Mouse (Mus musculus) MEL (cell line): ENCODE measurements around the gene Irf4. TPM values are rescaled to one million over a fixed set of nuclear protein-coding genes. Genes with fewer than 3 reads are reported as not detected.

Experiments
- DNase-seq: peaks from one replicate; pipeline ENCODE4 v3.0.0; 2011; ENCODE audit warnings: low read depth, low spot score
- H3K27ac ChIP-seq: 2 replicates; pipeline ENCODE4 v1.5.1; 2012; ENCODE audit warnings: low read depth, mild to moderate bottlenecking, control low read depth, low read length, moderate library complexity; ENCODE audit not compliant: control insufficient read depth
- H3K27me3 ChIP-seq, 2 experiments: fragments of 150-350 bp in 1 of 2; sonication (generic) in 1 of 2; 2 replicates each; pipeline ENCODE4 v1.6.1; 2012; ENCODE audit warnings: low read length in 2 of 2, mild to moderate bottlenecking in 2 of 2, improper control_type of control experiment in 1 of 2, moderate library complexity in 1 of 2; ENCODE audit not compliant: insufficient read depth in 2 of 2, control insufficient read depth in 1 of 2
- H3K36me3 ChIP-seq, 2 experiments: 2 replicates each; pipeline ENCODE4 v1.6.1; 2012 to 2014; ENCODE audit warnings: low read length in 2 of 2, improper control_type of control experiment in 1 of 2, inconsistent platforms in 1 of 2, mild to moderate bottlenecking in 1 of 2; ENCODE audit not compliant: insufficient read depth in 2 of 2, control insufficient read depth in 1 of 2
- H3K4me1 ChIP-seq, 2 experiments: fragments of 150-350 bp in 1 of 2; sonication (generic) in 1 of 2; 2 replicates each; pipeline ENCODE4 v1.6.1; 2012; ENCODE audit warnings: low read length in 2 of 2, improper control_type of control experiment in 1 of 2, mild to moderate bottlenecking in 1 of 2; ENCODE audit not compliant: insufficient read depth in 2 of 2, control insufficient read depth in 1 of 2
- H3K4me3 ChIP-seq, 2 experiments: fragments of 150-350 bp in 1 of 2; sonication (generic) in 1 of 2; 2 replicates each; pipeline ENCODE4 v1.5.1; 2012; ENCODE audit warnings: low read depth in 2 of 2, low read length in 2 of 2, mild to moderate bottlenecking in 2 of 2, moderate library complexity in 2 of 2, control low read depth in 1 of 2, improper control_type of control experiment in 1 of 2; ENCODE audit not compliant: control insufficient read depth in 1 of 2, insufficient read depth in 1 of 2
- H3K79me2 ChIP-seq: 2 replicates; pipeline ENCODE4 v1.6.1; 2012; ENCODE audit warnings: mild to moderate bottlenecking, low read length, moderate library complexity; ENCODE audit not compliant: control insufficient read depth, poor library complexity, insufficient read depth
- H3K9ac ChIP-seq: 2 replicates; pipeline ENCODE4 v1.6.1; 2012; ENCODE audit warnings: low read depth, mild to moderate bottlenecking, control low read depth, low read length, moderate library complexity; ENCODE audit not compliant: control insufficient read depth, poor library complexity, severe bottlenecking
- H3K9me3 ChIP-seq: fragments of 150-350 bp; sonication (generic); replicated peaks from 2 replicates; pipeline ENCODE4 v1.6.1; 2012; ENCODE audit warnings: mild to moderate bottlenecking, low read length, improper control_type of control experiment, moderate library complexity; ENCODE audit not compliant: insufficient read depth
- CHD1 ChIP-seq: IDR thresholded peaks from 2 replicates; pipeline ENCODE4 v1.6.1; 2012; ENCODE audit warnings: low read depth, mild to moderate bottlenecking, inconsistent platforms, low read length, improper control_type of control experiment
- E2F4 ChIP-seq: IDR thresholded peaks from 2 replicates; pipeline ENCODE4 v1.6.1; 2011; ENCODE audit warnings: low read depth, low read length, improper control_type of control experiment, borderline replicate concordance
- EP300 ChIP-seq, 2 experiments: IDR thresholded peaks; 2 replicates each; pipeline ENCODE4 v1.6.1; 2011; ENCODE audit warnings: improper control_type of control experiment in 2 of 2, low read length in 2 of 2, low read depth in 1 of 2, mild to moderate bottlenecking in 1 of 2
- GABPA ChIP-seq: IDR thresholded peaks from 2 replicates; pipeline ENCODE4 v1.6.1; 2012; ENCODE audit warnings: low read depth, mild to moderate bottlenecking, inconsistent platforms, low read length, improper control_type of control experiment, moderate library complexity
- HCFC1 ChIP-seq: IDR thresholded peaks from 2 replicates; pipeline ENCODE4 v1.6.1; 2012; ENCODE audit warnings: low read depth, mild to moderate bottlenecking, inconsistent platforms, low read length, improper control_type of control experiment, moderate library complexity
- KAT2A ChIP-seq: conservative IDR thresholded peaks from 2 replicates; pipeline ENCODE4 v1.6.1; 2012; ENCODE audit warnings: low read depth, low read length, improper control_type of control experiment, inconsistent platforms
- MAX ChIP-seq: IDR thresholded peaks from 2 replicates; pipeline ENCODE4 v1.6.1; 2011; ENCODE audit warnings: low read length, improper control_type of control experiment
- MAZ ChIP-seq: IDR thresholded peaks from 2 replicates; pipeline ENCODE4 v1.6.1; 2012; ENCODE audit warnings: low read depth, mild to moderate bottlenecking, inconsistent platforms, low read length, improper control_type of control experiment
- MYB ChIP-seq: IDR thresholded peaks from 2 replicates; pipeline ENCODE4 v1.6.1; 2011; ENCODE audit warnings: mild to moderate bottlenecking, low read depth, low read length, improper control_type of control experiment
- MYC ChIP-seq: IDR thresholded peaks from 2 replicates; pipeline ENCODE4 v1.6.1; 2011; ENCODE audit warnings: low read depth, mild to moderate bottlenecking, low read length, improper control_type of control experiment, moderate library complexity
- NELFE ChIP-seq: IDR thresholded peaks from 2 replicates; pipeline ENCODE4 v1.6.1; 2011; ENCODE audit warnings: low read depth, low read length, improper control_type of control experiment
- NRF1 ChIP-seq: IDR thresholded peaks from 2 replicates; pipeline ENCODE4 v1.6.1; 2014; ENCODE audit warnings: low read depth, mild to moderate bottlenecking, inconsistent platforms, low read length, improper control_type of control experiment, moderate library complexity; ENCODE audit not compliant: poor library complexity, insufficient read depth, severe bottlenecking
- POLR2A ChIP-seq, 2 experiments: IDR thresholded peaks; 2 replicates each; pipeline ENCODE4 v1.6.1; 2011 to 2012; ENCODE audit warnings: low read length in 2 of 2, mild to moderate bottlenecking in 2 of 2, control low read depth in 1 of 2, improper control_type of control experiment in 1 of 2, low read depth in 1 of 2, moderate library complexity in 1 of 2; ENCODE audit not compliant: control insufficient read depth in 1 of 2, insufficient read depth in 1 of 2, poor library complexity in 1 of 2
- POLR2AphosphoS5 ChIP-seq: IDR thresholded peaks from 2 replicates; pipeline ENCODE4 v1.6.1; 2012; ENCODE audit warnings: low read depth, borderline replicate concordance, mild to moderate bottlenecking, inconsistent platforms, low read length, moderate library complexity, mixed read lengths
- RAD21 ChIP-seq: IDR thresholded peaks from 2 replicates; pipeline ENCODE4 v1.6.1; 2011; ENCODE audit warnings: mild to moderate bottlenecking, low read depth, low read length, improper control_type of control experiment
- SMC3 ChIP-seq: IDR thresholded peaks from 2 replicates; pipeline ENCODE4 v1.6.1; 2011; ENCODE audit warnings: low read depth, low read length, improper control_type of control experiment
- TAL1 ChIP-seq: IDR thresholded peaks from 2 replicates; pipeline ENCODE4 v1.6.1; 2012; ENCODE audit warnings: mild to moderate bottlenecking, inconsistent platforms, low read length, moderate library complexity, mixed read lengths
- TBP ChIP-seq: IDR thresholded peaks from 2 replicates; pipeline ENCODE4 v1.8.0; 2011; ENCODE audit warnings: low read depth, low read length, improper control_type of control experiment
- TCF12 ChIP-seq: IDR thresholded peaks from 2 replicates; pipeline ENCODE4 v1.6.1; 2014; ENCODE audit warnings: low read depth, mild to moderate bottlenecking, inconsistent platforms, low read length, improper control_type of control experiment, moderate library complexity
- USF1 ChIP-seq: IDR thresholded peaks from 2 replicates; pipeline ENCODE4 v1.6.1; 2014; ENCODE audit warnings: low read depth, mild to moderate bottlenecking, inconsistent platforms, low read length, improper control_type of control experiment, moderate library complexity
- USF2 ChIP-seq, 2 experiments: IDR thresholded peaks; 2 replicates each; pipeline ENCODE4 v1.6.1; 2011 to 2012; ENCODE audit warnings: improper control_type of control experiment in 2 of 2, low read length in 2 of 2, borderline replicate concordance in 1 of 2, inconsistent platforms in 1 of 2, low read depth in 1 of 2, mild to moderate bottlenecking in 1 of 2; ENCODE audit not compliant: insufficient read depth in 1 of 2
- ZC3H11A ChIP-seq: IDR thresholded peaks from 2 replicates; pipeline ENCODE4 v1.6.1; 2012; ENCODE audit warnings: low read depth, mild to moderate bottlenecking, inconsistent platforms, low read length, improper control_type of control experiment
- ZMIZ1 ChIP-seq: IDR thresholded peaks from 2 replicates; pipeline ENCODE4 v1.6.1; 2012; ENCODE audit warnings: low read depth, mild to moderate bottlenecking, inconsistent platforms, low read length, improper control_type of control experiment, moderate library complexity
- ZNF384 ChIP-seq: IDR thresholded peaks from 2 replicates; pipeline ENCODE4 v1.6.1; 2012; ENCODE audit warnings: low read depth, mild to moderate bottlenecking, inconsistent platforms, low read length, improper control_type of control experiment
- polyA plus RNA-seq, 2 experiments: library from polyadenylated mRNA; stranded (reverse) in 1 of 2; unstranded in 1 of 2; fragments of >175 nt in 1 of 2; fragments of >200 nt in 1 of 2; gene quantifications; 2 replicates each; pipeline versions ENCODE4 v1.2.1 to v1.2.4; 2012; ENCODE audit warnings: low replicate concordance in 2 of 2, low read depth in 1 of 2; ENCODE audit not compliant: insufficient read length in 2 of 2, insufficient read depth in 1 of 2, missing spikeins in 1 of 2
- total RNA-seq: library from RNA; depleted of rRNA; stranded (reverse); fragments of 300-350 nt; gene quantifications from 2 replicates; pipeline ENCODE4 v1.2.3, GENCODE M21; 2012

Gene Irf4
- total and polyA plus RNA-seq, 3 experiments = not detected

DNA sequence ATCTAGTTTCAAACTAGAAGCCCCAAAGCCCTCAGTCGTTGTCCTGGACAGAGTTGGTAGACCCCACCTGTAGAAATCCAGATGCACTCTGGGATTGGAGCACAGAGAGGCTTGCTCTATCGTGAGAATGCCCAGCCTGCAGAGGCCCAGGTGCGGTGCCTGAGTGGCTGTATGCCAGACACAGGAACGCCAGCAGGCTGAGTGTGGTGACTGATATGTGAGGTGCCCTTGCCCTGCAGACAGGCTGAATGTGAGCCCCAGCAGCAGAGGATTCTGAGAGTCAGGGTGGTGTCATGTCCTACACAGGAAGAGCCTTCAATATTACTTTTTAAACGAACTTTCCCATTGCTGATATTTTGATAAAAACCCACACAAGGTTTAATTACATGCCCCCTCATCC lies 16.9 kb downstream of the Irf4 start:
- no peak for DNase-seq
- no peak overlapping the region for H3K27ac ChIP-seq
- no peaks in the 10 kb centered on the region for H3K9me3 ChIP-seq
- no peaks in the 10 kb centered on the region for H3K27me3 ChIP-seq
- H3K4me3 ChIP-seq = no peak overlapping the region
- TF ChIP-seq NRF1 (no peak), E2F4 (no peak), USF1 (no peak), TAL1 (no peak), SMC3 (no peak), ZMIZ1 (no peak), MAZ (no peak), MYB (no peak), EP300 (IDR thresholded peaks at IDR 0.05; ENCODE audit: low read depth in 1 of 2, low read length in 2 of 2) (no peak), GABPA (no peak), NELFE (no peak), POLR2AphosphoS5 (no peak)
- no peak overlapping the region for H3K9ac ChIP-seq
- no peaks in the 10 kb centered on the region for H3K79me2 ChIP-seq
- H3K4me1 ChIP-seq = no peaks in the 10 kb centered on the region; a peak in 1 of 4 replicates
- no peaks in the 10 kb centered on the region for H3K36me3 ChIP-seq

DNA sequence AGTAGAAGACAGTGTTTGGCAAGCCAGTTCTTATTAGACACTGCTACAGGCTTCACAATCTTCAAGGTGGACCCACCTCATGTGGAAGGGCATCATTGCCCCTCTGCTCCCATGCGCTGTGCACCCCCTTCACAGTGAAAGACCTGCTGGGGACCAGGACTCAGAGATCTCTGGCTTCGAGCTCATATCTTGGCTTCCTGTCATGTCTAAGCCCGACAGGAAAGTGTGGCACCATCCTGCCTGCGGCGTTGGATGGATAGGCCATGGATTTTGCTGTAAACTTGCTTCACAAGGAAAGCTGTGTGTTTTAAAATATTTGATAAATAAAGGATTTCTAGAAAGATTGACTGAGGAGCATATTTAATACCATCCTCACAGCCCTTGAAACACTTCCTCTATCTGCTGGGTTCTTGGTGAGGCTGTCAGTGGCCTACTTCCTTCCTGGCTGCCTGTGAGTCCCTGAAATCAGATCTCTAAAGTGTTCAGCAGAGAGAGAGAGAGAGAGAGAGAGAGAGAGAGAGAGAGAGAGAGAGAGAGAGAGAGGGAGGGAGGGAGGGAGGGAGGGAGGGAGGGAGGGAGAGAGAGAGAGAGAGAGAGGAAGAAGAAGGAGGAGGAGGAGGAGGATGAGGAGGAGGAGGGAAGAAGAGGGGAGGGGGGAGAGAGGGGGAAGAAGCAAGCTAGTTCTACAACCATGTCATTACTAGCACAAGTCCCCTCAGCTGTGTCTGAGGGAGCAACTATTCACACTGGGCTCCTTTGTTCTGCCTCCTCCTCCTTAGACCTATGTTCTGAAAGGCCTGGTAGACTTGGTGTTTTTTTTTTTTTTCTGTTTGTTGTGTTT lies 17.8 kb downstream of the Irf4 start:
- Histone ChIP-seq H3K4me1 (no peaks in the 10 kb centered on the region; a peak in 1 of 4 replicates), H3K27ac (no peak overlapping the region), H3K79me2 (no peaks in the 10 kb centered on the region), H3K4me3 (no peak overlapping the region), H3K27me3 (no peaks in the 10 kb centered on the region), H3K9me3 (no peaks in the 10 kb centered on the region), H3K9ac (no peak overlapping the region), H3K36me3 (no peaks in the 10 kb centered on the region)
- no peak for TF ChIP-seq CHD1
- peak; percentile 10 for DNase-seq

DNA sequence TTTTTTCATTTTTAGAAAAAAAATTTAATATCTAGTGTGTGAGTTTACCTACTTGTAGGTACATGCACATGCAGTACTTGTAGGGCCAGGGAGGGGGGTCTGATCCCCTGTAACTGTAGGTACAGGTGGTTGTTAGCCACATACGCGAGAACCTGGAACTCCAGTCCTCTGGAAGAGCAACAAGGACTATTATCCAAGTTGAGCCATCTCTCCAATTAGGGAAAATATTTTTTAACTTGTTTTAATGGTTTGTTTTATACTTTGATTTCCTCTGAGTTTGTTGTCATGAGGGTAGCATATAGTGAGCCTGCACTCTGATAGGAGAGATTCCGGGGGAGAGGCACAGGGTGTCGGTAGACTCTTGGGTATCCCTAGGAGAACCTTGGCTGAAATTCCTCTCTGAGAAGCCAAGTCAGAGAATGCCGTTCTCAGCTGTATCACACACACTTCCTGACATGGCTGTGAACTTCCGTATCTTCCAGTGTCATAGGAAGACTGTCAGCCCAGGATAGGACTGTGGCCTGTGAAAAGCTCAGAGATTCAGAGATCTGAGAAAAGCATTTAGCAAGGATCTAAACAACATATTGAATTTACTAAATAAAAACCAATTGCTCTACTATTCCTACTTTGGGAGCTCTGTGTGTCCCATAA lies 18.6 kb downstream of the Irf4 start:
- H3K9me3 ChIP-seq = no peaks in the 10 kb centered on the region
- H3K4me1 ChIP-seq = no peaks in the 10 kb centered on the region; a peak in 1 of 4 replicates
- H3K36me3 ChIP-seq = no peaks in the 10 kb centered on the region
- no peaks in the 10 kb centered on the region for H3K79me2 ChIP-seq
- no peak overlapping the region for H3K27ac ChIP-seq
- H3K9ac ChIP-seq = no peak overlapping the region
- no peaks in the 10 kb centered on the region for H3K27me3 ChIP-seq
- no peak overlapping the region for H3K4me3 ChIP-seq
- DNase-seq = no peak
- TF ChIP-seq MAX (no peak), HCFC1 (no peak), KAT2A (no peak), TAL1 (no peak), POLR2A (IDR thresholded peaks at IDR 0.05; ENCODE audit: control insufficient read depth in 1 of 2, insufficient read depth in 1 of 2, low read depth in 1 of 2, low read length in 2 of 2, poor library complexity in 1 of 2) (no peak), USF2 (IDR thresholded peaks at IDR 0.05; ENCODE audit: borderline replicate concordance in 1 of 2, insufficient read depth in 1 of 2, low read depth in 1 of 2, low read length in 2 of 2) (no peak), TCF12 (no peak), ZNF384 (no peak), RAD21 (no peak), MYB (no peak), EP300 (IDR thresholded peaks at IDR 0.05; ENCODE audit: low read depth in 1 of 2, low read length in 2 of 2) (no peak), ZC3H11A (no peak), MYC (no peak), NELFE (no peak), NRF1 (no peak), SMC3 (no peak), TBP (no peak)
